Mouse (Mus musculus) lung, postnatal 0 days (tissue): ENCODE measurements around the gene Gm20388. TPM values are rescaled to one million over a fixed set of nuclear protein-coding genes. Genes with fewer than 3 reads are reported as not detected.
A peak's percentile ranks its signal among the peaks of the same experiment; 100 is the strongest.

ENCODE experiments used
- ATAC-seq: fragments of 200-750 bp; cut with Nextera tagmentation; 2 replicates; pipeline ENCODE4 v1.8.0; 2017; ENCODE audit warnings: moderate library complexity
- DNase-seq: peaks from one replicate; pipeline ENCODE4 v3.0.0-alpha.2; 2016; ENCODE audit warnings: low spot score
- H3K27ac ChIP-seq: fragments of 300-500 bp; sonication (generic); 2 replicates; pipeline ENCODE4 v1.5.1; 2014; ENCODE audit warnings: antibody characterized with exemption, mild to moderate bottlenecking, low read length, mixed read lengths
- H3K27me3 ChIP-seq: fragments of 300-500 bp; sonication (generic); replicated peaks from 2 replicates; pipeline ENCODE4 v1.6.1; 2014; ENCODE audit warnings: low read length, mixed read lengths; ENCODE audit not compliant: insufficient read depth
- H3K36me3 ChIP-seq: fragments of 300-500 bp; sonication (generic); 2 replicates; pipeline ENCODE4 v1.6.1; 2014; ENCODE audit warnings: low read length, mixed read lengths; ENCODE audit not compliant: insufficient read depth
- H3K4me1 ChIP-seq: fragments of 300-500 bp; sonication (generic); 2 replicates; pipeline ENCODE4 v1.6.1; 2014; ENCODE audit warnings: antibody characterized with exemption, low read depth, low read length, mixed read lengths; ENCODE audit not compliant: insufficient read depth
- H3K4me2 ChIP-seq: fragments of 300-500 bp; sonication (generic); replicated peaks from 2 replicates; pipeline ENCODE4 v1.6.1; 2014; ENCODE audit warnings: low read depth, mild to moderate bottlenecking, low read length, moderate library complexity, mixed read lengths
- H3K4me3 ChIP-seq: fragments of 300-500 bp; sonication (generic); 2 replicates; pipeline ENCODE4 v1.5.1; 2014; ENCODE audit warnings: low read depth, low read length
- H3K9ac ChIP-seq: fragments of 300-500 bp; sonication (generic); replicated peaks from 2 replicates; pipeline ENCODE4 v1.6.1; 2014; ENCODE audit warnings: low read depth, mild to moderate bottlenecking
- H3K9me3 ChIP-seq: fragments of 300-500 bp; sonication (generic); 2 replicates; pipeline ENCODE4 v1.6.1; 2016; ENCODE audit warnings: low read length, mixed read lengths
- CTCF ChIP-seq: IDR thresholded peaks from 2 replicates; pipeline ENCODE4 v1.5.1; 2016; ENCODE audit warnings: antibody characterized with exemption, mild to moderate bottlenecking
- EP300 ChIP-seq: IDR thresholded peaks from 2 replicates; pipeline ENCODE4 v1.6.1; 2016; ENCODE audit warnings: antibody characterized with exemption, mild to moderate bottlenecking, control low read depth
- WGBS: fragments of 180-500 bp; shearing (Covaris S2); extraction: QIAGEN DNeasy Blood & Tissue Kit; methylation state at CpG from one replicate; pipeline ENCODE4 v1.1.7; 2014; 5-methylcytosine and 5-hydroxymethylcytosine counted together
- polyA plus RNA-seq: library from polyadenylated mRNA; unstranded; fragments of >200 nt; fragmentation: Nextera tagmentation; extraction: Ambion mirVana; gene quantifications from 2 replicates; pipeline ENCODE4 v1.2.1, GENCODE M21; 2015

Gene Gm20388
- polyA plus RNA-seq, 1 experiment from 2014 or later = not detected

DNA sequence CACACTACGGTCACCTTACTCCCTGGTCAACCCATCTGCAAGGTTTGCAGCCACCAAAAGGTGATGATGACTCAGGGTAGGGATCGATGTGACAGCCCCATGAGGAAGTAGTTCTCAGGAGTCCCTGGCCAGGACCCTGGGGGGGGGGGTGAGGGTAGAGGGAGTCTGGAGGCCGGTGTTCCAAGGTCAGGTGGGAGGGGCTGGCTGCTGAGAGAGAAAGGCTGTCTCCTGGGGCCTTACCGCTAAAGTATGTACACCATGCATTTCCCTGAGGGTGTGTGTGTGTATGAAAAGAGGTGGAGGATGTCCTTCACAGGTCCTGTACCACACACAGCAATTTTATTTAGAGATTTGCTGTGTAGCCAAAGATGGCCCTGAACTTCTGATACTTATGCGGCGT is 2742.0 kb downstream of the Gm20388 start:
- ATAC-seq = no peak
- TF ChIP-seq EP300 = no peak
- TF ChIP-seq CTCF = no peak
- Histone ChIP-seq H3K9me3 (no peaks in the 10 kb centered on the region), H3K36me3 (0 out of 2 replicates have a peak, but pooled peaks cover 6% of the 10 kb centered on the region), H3K4me3 (no peak overlapping the region), H3K27ac (no peak overlapping the region), H3K4me1 (peaks cover 23% of the 10 kb centered on the region; the same call in 1 of the 2 replicates), H3K27me3 (no peaks in the 10 kb centered on the region), H3K9ac (no peak overlapping the region), H3K4me2 (no peak overlapping the region)
- 52% methylated on average over 6 of the region's 6 CpGs for WGBS
- no peak for DNase-seq

GRCm38 (mm10) chr8:122654768-122655167 is 2744.1 kb downstream of the Gm20388 start:
- no peak overlapping the region for H3K9ac ChIP-seq
- 10% methylated on average over 7 of the region's 7 CpGs for WGBS
- H3K4me3 ChIP-seq = no peak overlapping the region
- H3K4me1 ChIP-seq = peaks cover 28% of the 10 kb centered on the region; the same call in 1 of the 2 replicates
- no peaks in the 10 kb centered on the region for H3K27me3 ChIP-seq
- ATAC-seq (peak; percentile 85), DNase-seq (peak; percentile 83)
- peak; percentile 87 for TF ChIP-seq EP300
- TF ChIP-seq CTCF = no peak
- no peaks in the 10 kb centered on the region for H3K36me3 ChIP-seq
- H3K4me2 ChIP-seq = no peak overlapping the region
- H3K27ac ChIP-seq = no peak overlapping the region
- H3K9me3 ChIP-seq = no peaks in the 10 kb centered on the region

DNA sequence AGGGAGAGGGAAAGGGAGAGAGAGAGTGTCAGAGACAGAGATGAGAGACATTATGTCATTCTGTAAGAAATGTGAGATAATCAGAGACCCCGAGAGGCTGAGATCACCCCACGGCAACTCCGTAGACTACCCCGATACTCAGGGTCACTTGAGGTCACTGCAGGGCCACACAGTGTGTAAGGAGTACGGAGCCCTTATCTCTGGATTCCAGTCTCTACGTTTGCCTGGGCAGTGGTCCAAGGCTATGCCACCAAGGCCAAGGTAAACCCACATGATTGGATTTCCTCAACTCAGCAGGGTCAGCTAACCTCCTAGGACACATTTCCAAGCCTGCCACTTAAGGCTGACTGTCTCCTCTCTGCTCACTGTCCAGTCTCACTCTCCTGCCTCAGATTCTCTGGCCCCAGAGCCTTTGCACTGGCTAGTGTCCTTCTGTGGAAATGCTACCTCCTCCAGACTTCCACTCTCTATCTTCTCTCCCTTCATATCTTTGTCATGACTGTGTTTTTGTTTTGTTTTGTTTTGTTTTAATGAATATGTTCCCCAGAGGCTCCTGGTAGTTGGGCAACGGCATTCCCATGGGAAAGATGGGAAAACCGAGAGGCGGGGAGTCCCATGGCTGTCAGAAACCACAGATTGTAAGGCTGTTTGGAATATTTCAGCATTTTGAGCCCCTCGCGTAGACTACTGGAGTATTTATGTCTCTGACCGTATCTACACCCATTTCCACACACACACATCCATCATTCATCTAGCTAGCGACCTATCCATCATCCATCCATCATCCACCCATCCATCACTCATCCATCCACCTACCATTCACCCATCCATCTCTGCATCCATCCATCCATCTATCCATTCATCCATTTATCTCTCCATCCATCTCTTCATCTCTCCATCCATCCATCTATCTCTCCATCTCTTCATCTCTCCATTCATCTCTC is 2745.7 kb downstream of the Gm20388 start:
- H3K4me1 ChIP-seq = peaks cover 30% of the 10 kb centered on the region; the same call in 1 of the 2 replicates
- peak overlapping the region; percentile 43 for H3K27ac ChIP-seq
- no peak overlapping the region for H3K9ac ChIP-seq
- no peak overlapping the region for H3K4me2 ChIP-seq
- ATAC-seq (peak; percentile 65), DNase-seq (peak; percentile 54)
- TF ChIP-seq EP300 (peak; percentile 37; the same call in 1 of the 2 replicates), CTCF (no peak)
- H3K4me3 ChIP-seq = no peak overlapping the region
- no peaks in the 10 kb centered on the region for H3K36me3 ChIP-seq
- WGBS = 49% methylated on average over 13 of the region's 13 CpGs
- H3K27me3 ChIP-seq = no peaks in the 10 kb centered on the region
- H3K9me3 ChIP-seq = no peaks in the 10 kb centered on the region

GRCm38 (mm10) chr8:122658149-122658806 is 2747.6 kb downstream of the Gm20388 start:
- WGBS = 66% methylated on average over 10 of the region's 10 CpGs
- Histone ChIP-seq H3K9ac (no peak overlapping the region), H3K36me3 (no peaks in the 10 kb centered on the region), H3K9me3 (no peaks in the 10 kb centered on the region), H3K4me1 (peaks cover 34% of the 10 kb centered on the region; the same call in 1 of the 2 replicates), H3K4me2 (no peak overlapping the region), H3K4me3 (no peak overlapping the region), H3K27me3 (no peaks in the 10 kb centered on the region), H3K27ac (no peak overlapping the region)
- TF ChIP-seq CTCF = no peak
- TF ChIP-seq EP300 = no peak
- no peak for DNase-seq
- no peak for ATAC-seq

DNA sequence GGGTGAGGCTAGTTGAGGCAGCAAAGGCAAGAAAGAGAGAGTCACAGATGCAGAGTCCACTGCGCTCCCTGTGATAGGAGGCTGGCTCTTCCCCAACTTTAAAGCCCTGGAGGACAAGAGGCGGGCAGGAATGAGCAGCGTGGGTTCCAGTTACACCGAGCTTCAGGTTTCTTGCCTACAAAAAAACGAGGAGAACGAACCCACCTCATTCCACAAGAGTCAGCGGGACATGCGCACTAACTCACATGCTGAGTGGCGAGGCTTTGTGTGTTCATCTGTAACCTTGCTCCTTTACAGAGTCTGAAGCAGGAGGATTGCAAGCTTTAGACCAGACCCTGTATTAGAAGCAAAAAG is 2748.1 kb downstream of the Gm20388 start:
- no peak overlapping the region for H3K4me3 ChIP-seq
- H3K36me3 ChIP-seq = no peaks in the 10 kb centered on the region
- TF ChIP-seq CTCF = no peak
- no peak for TF ChIP-seq EP300
- WGBS = 71% methylated on average over 9 of the region's 9 CpGs
- no peak overlapping the region for H3K9ac ChIP-seq
- no peaks in the 10 kb centered on the region for H3K9me3 ChIP-seq
- DNase-seq (no peak), ATAC-seq (no peak)
- peaks cover 36% of the 10 kb centered on the region; the same call in 1 of the 2 replicates for H3K4me1 ChIP-seq
- H3K4me2 ChIP-seq = no peak overlapping the region
- no peaks in the 10 kb centered on the region for H3K27me3 ChIP-seq
- no peak overlapping the region for H3K27ac ChIP-seq

DNA sequence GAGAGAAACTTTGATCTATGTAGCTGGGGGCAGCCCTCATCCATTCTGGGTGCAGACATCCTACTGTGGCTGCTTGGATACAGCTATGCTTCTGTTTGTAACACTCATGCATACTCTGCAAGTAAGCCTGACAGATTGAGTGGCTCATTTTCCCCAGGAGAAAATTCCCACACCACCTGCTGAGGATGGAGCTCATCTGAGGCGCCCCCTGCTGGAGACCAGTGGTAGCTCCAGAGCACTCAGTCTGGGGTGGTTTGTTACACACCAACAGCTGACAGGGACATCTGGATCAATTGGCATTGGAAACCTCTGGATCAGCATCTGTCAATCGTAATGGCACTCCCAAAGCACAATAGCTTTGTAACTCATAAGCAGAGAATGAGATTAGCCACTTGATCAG is 2749.4 kb downstream of the Gm20388 start:
- H3K4me3 ChIP-seq = no peak overlapping the region
- no peak for DNase-seq
- no peaks in the 10 kb centered on the region for H3K36me3 ChIP-seq
- no peak overlapping the region for H3K9ac ChIP-seq
- 71% methylated on average over 2 of the region's 2 CpGs for WGBS
- no peaks in the 10 kb centered on the region for H3K27me3 ChIP-seq
- TF ChIP-seq CTCF (peak; percentile 62), EP300 (no peak)
- H3K4me2 ChIP-seq = no peak overlapping the region
- peaks cover 33% of the 10 kb centered on the region; the same call in 1 of the 2 replicates for H3K4me1 ChIP-seq
- H3K9me3 ChIP-seq = no peaks in the 10 kb centered on the region
- ATAC-seq = no peak
- H3K27ac ChIP-seq = no peak overlapping the region
